Mouse (Mus musculus) Patski (cell line): Measurements from ENCODE around the gene Pip5k1c. TPM values are rescaled to one million over a fixed set of nuclear protein-coding genes. Genes with fewer than 3 reads are reported as not detected.

Experiments used
- ATAC-seq: fragments of 100-300 bp; one replicate; pipeline ENCODE4 v1.8.0; 2021
- CTCF ChIA-PET: fragments of 350-600 bp; sonication (Branson Sonifier 250); formaldehyde crosslinking; loops from one replicate; lab custom pipeline; 2022; ENCODE audit warnings: inconsistent platforms; lab: Charles Lee
- POLR2A ChIA-PET: fragments of 350-600 bp; sonication (Branson Sonifier 250); formaldehyde crosslinking; loops from one replicate; lab custom pipeline; 2022; ENCODE audit warnings: antibody characterized with exemption, inconsistent platforms; lab: Charles Lee
- DNase-seq: peaks from one replicate; pipeline ENCODE4 v3.0.0-alpha.2; 2011; ENCODE audit warnings: low read depth, low spot score
- H3K27me3 ChIP-seq: fragments of 371-371 bp; one replicate; pipeline ENCODE4 v1.5.1; 2021
- CTCF ChIP-seq: fragments of 100-300 bp; IDR thresholded peaks from one replicate; pipeline ENCODE4 v1.5.1; 2021
- in situ Hi-C: fragments of 300-500 bp; cut with MboI; formaldehyde crosslinking; loops from 3 replicates; pipeline ENCODE4 v1.11.1; 2018; ENCODE audit warnings: low pct_unique_long_range_greater_than_20kb, mixed read lengths
- polyA plus RNA-seq: library from polyadenylated mRNA; unstranded; gene quantifications from one replicate; pipeline ENCODE4 v1.2.3, GENCODE M21; 2021

The Pip5k1c gene
- polyA plus RNA-seq, 1 experiment from 2014 or later, result 51.5 TPM

DNA sequence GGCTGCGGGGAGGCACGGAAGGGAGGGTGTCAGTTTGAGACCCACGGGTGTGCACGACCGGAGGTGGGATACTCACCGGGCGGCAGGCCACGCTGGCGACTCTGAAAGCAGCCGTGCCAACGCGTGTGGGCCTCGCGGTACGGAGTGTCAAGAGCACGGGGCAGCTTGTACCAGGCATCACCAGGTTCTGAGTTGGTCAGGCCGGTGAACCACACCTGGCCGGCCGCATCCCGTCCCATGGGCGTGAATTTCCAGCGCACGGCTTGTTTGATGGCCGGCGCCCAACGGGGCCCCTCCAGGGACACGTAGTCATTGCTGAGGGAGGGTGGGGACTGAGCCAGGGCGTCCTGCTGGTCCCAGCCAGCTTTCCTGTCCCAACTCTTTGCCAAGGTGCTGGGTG, 71.9 kb downstream of the Pip5k1c start:
- DNase-seq, result no peak
- ATAC-seq, result no peak
- POLR2A ChIA-PET, result interaction anchor here (1.3 kb wide), 1 partner anchor 13 kb away, joined by 3 read pairs; the partner anchor contains the start of gene Fzr1

DNA sequence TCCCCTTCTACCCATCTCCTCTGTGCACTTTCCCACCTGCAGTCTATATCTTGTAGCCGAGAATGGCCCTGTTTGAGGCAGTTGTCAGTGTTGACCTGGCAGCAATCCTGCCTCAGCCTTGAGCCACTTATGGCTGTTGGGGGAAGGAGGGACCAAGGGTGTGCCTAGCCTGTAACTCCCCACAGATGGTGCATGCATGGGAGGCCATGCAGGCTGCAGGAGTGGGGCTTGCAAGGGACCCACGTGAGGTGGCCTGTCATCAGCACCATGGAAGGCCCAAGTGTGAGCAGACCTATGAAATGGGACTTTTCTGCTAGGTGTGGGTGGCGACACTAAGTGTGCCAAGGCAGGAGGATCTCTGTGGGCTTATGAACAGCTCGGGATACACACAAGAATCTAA, 72.3 kb downstream of the Pip5k1c start:
- in situ Hi-C loops, result no loop called here
- no peak for DNase-seq
- no peaks in the 10 kb centered on the region for H3K27me3 ChIP-seq
- no peak for ATAC-seq
- ChIA-PET CTCF (no interaction called here), POLR2A (interaction anchor here (1.3 to 1.4 kb wide), 2 partner anchors 11 to 13 kb away, joined by 3 to 4 read pairs; partner anchors contain the start of gene Fzr1)
- no peak for TF ChIP-seq CTCF

More for the DNA sequence above, 71.9 kb downstream of the Pip5k1c start:
- in situ Hi-C loops, result no loop called here
- CTCF ChIA-PET, result interaction anchor here (0.6 kb wide), 1 partner anchor 33 kb away, joined by 3 read pairs; no protein-coding TSS in a partner anchor
- no peak for TF ChIP-seq CTCF
- no peaks in the 10 kb centered on the region for H3K27me3 ChIP-seq

DNA sequence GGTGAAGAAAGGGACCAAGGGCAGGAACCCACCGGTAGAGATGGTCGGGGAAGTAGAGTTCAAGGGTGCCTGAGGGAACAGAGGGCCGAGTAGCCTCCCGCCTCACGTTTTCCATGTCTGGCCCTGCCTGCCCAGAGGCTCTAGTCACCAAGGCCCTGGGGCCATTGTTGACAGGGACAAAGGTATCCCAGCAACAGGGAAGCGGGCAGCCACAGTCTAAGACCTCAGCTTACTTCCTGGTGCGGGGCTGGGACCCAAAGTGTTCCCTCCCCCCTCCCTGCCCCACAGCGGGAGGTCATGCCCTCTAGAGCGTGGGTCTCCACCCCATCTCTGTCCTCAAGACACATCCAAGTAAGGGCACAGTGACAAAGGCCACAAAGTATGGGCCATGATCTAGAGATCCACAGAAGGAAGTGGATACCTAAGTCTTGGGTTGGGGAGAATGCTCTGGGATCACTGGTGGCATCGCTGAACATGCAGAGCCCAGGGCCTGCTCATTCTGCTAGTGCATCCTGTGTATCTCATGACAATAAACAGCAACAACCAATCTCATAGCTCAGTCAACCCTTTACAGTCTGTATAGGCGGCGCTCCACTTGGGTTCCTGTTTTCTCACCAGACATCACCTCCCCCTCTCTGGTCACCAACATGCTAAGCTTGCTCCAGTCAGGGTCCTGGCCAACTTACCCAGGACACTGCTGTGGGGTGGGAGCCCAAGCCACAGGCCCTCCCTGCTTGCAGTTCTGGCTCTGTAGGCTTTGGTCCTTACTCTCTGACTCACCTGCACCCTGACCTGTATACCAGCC, 73.1 kb downstream of the Pip5k1c start, which contains the start of gene 4930404N11Rik:
Gene 4930404N11Rik (minus strand): TSS at position 145 of the 805 bp plus-strand sequence.
- DNase-seq (no peak), ATAC-seq (peak; percentile 12)
- no peaks in the 10 kb centered on the region for H3K27me3 ChIP-seq
- in situ Hi-C loops, result no loop called here
- POLR2A ChIA-PET, result interaction anchor here (1.4 kb wide), 1 partner anchor 10 kb away, joined by 4 read pairs; no protein-coding TSS in a partner anchor
- CTCF ChIA-PET, result no interaction called here
- no peak for TF ChIP-seq CTCF

DNA sequence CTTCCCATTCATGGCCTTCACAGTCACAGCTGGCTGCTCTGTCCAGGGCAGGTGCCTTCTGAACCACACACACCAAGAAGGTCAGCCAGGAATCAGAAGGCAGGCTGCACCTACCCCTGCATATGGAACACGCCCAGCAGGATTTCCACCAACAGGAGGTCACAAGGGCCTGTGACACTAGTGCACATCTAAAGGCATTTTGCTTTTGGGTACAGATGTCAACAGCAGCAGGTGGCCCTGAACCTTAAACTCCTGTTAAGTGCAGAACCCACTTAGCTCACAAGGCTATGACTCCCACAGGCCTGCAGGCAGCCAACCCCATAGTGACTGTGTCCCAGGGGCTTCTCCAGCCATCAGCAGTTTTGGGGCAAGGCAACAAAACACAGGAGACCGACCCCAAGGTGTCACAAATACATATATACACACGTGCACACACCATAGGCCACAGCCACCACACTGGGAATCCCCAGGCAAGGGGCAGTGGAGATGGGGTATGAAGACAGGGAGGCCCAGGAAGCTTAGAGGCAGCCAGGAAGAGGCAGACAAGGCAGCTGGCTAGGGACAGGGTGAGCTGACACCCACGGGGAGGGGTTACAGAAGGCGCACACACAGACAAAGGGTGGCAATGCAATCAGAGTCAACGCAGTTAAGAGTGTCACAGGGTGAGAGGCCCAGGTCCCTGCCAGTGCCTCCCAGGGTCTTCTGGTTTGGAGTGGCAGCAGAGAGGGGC, 73.9 kb downstream of the Pip5k1c start:
- no peak for ATAC-seq
- ChIA-PET CTCF (no interaction called here), POLR2A (interaction anchor here (1.4 kb wide), 1 partner anchor 9 kb away, joined by 4 read pairs; no protein-coding TSS in a partner anchor)
- H3K27me3 ChIP-seq, result no peaks in the 10 kb centered on the region
- in situ Hi-C loops, result no loop called here
- no peak for DNase-seq
- TF ChIP-seq CTCF, result no peak

DNA sequence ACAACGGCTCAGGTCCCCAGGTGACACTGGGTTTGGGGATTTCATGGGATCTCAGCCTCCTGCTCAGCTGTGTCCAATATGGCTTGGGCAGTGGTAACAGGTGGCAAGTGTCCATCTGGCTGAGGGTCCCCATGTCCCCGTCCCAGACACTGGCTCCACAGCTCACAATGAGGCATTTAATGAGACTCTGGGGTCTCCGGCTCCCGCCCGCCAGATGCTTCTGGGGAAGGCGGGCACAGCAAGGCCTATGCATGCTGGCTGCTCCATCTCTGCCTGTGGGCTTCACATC, 74.4 kb downstream of the Pip5k1c start:
- H3K27me3 ChIP-seq, result no peaks in the 10 kb centered on the region
- TF ChIP-seq CTCF, result no peak
- in situ Hi-C loops, result no loop called here
- ChIA-PET CTCF (no interaction called here), POLR2A (no interaction called here)
- no peak for DNase-seq
- ATAC-seq, result no peak

Other genes with a start within 250 kb of the Pip5k1c start
- 129 TPM for gene Sgta, start 232.8 kb upstream of the Pip5k1c start, polyA plus RNA-seq
- gene Thop1, start 222.9 kb upstream of the Pip5k1c start, polyA plus RNA-seq, result 43.3 TPM
- gene Creb3l3, start 194.1 kb upstream of the Pip5k1c start, polyA plus RNA-seq, result 0.08 TPM
- gene Map2k2, start 187.0 kb upstream of the Pip5k1c start, polyA plus RNA-seq, result 150 TPM
- gene Zbtb7a, start 157.7 kb upstream of the Pip5k1c start, polyA plus RNA-seq, result 40.6 TPM
- 33.9 TPM for gene Pias4, start 125.0 kb upstream of the Pip5k1c start, polyA plus RNA-seq
- 1,798 TPM for gene Eef2, start 116.3 kb upstream of the Pip5k1c start, polyA plus RNA-seq
- gene Dapk3, start 110.0 kb upstream of the Pip5k1c start, polyA plus RNA-seq, result 82.0 TPM
- 0.50 TPM for gene 4930442H23Rik, start 109.1 kb upstream of the Pip5k1c start, polyA plus RNA-seq
- gene Nmrk2, start 90.9 kb upstream of the Pip5k1c start, polyA plus RNA-seq, result 0.14 TPM
- gene Atcay, start 62.1 kb upstream of the Pip5k1c start, polyA plus RNA-seq, result 0.04 TPM
- gene Zfr2, start 59.8 kb upstream of the Pip5k1c start, polyA plus RNA-seq, result 11.7 TPM
- gene Matk, start 40.0 kb upstream of the Pip5k1c start, polyA plus RNA-seq, result 1.5 TPM
- gene Mrpl54, start 26.0 kb upstream of the Pip5k1c start, polyA plus RNA-seq, result 98.3 TPM
- gene Apba3, start 26.0 kb upstream of the Pip5k1c start, polyA plus RNA-seq, result 71.4 TPM
- 6.5 TPM for gene Tjp3, start 1.4 kb upstream of the Pip5k1c start, polyA plus RNA-seq
- gene Cactin, start 28.1 kb downstream of the Pip5k1c start, polyA plus RNA-seq, result 34.5 TPM
- not detected for gene Tbxa2r, start 35.8 kb downstream of the Pip5k1c start, polyA plus RNA-seq
- 0.46 TPM for gene Gipc3, start 50.3 kb downstream of the Pip5k1c start, polyA plus RNA-seq
- gene Hmg20b, start 57.5 kb downstream of the Pip5k1c start, polyA plus RNA-seq, result 118 TPM
- gene Mfsd12, start 64.5 kb downstream of the Pip5k1c start, polyA plus RNA-seq, result 23.9 TPM
- 2.7 TPM for gene 4930404N11Rik, start 72.9 kb downstream of the Pip5k1c start, polyA plus RNA-seq
- gene Fzr1, start 85.6 kb downstream of the Pip5k1c start, polyA plus RNA-seq, result 62.1 TPM
- gene Dohh, start 91.5 kb downstream of the Pip5k1c start, polyA plus RNA-seq, result 83.4 TPM
- 2.4 TPM for gene Gm48551, start 91.5 kb downstream of the Pip5k1c start, polyA plus RNA-seq
- gene Gm48552, start 96.0 kb downstream of the Pip5k1c start, polyA plus RNA-seq, result 0.76 TPM
- 0.18 TPM for gene Smim24, start 100.1 kb downstream of the Pip5k1c start, polyA plus RNA-seq
- 41.8 TPM for gene Nfic, start 162.7 kb downstream of the Pip5k1c start, polyA plus RNA-seq
- 0.99 TPM for gene Celf5, start 189.7 kb downstream of the Pip5k1c start, polyA plus RNA-seq
- 104 TPM for gene Ncln, start 203.4 kb downstream of the Pip5k1c start, polyA plus RNA-seq
- gene S1pr4, start 207.2 kb downstream of the Pip5k1c start, polyA plus RNA-seq, result 0.03 TPM
- not detected for gene Gna15, start 231.3 kb downstream of the Pip5k1c start, polyA plus RNA-seq